Mouse (Mus musculus) heart, postnatal 36 days (tissue): ENCODE data around the gene Sdf4. TPM values are rescaled to one million over a fixed set of nuclear protein-coding genes. Genes with fewer than 3 reads are reported as not detected.

Experiments
- DNase-seq, 2 experiments: peaks; one replicate each; pipeline ENCODE4 v3.0.0; 2021 to 2022
- intact Hi-C: fragments of 180-260 bp; cut with DNase I; formaldehyde crosslinking; loops from one replicate; pipeline ENCODE4 v1.15.1; 2025
- total RNA-seq, 2 experiments: library from RNA; stranded (reverse); gene quantifications; 2 replicates each; pipeline ENCODE4 v1.2.3; 2021

Gene Sdf4
- total RNA-seq = 10 to 100 TPM; 77.9 to 89.1 TPM

DNA sequence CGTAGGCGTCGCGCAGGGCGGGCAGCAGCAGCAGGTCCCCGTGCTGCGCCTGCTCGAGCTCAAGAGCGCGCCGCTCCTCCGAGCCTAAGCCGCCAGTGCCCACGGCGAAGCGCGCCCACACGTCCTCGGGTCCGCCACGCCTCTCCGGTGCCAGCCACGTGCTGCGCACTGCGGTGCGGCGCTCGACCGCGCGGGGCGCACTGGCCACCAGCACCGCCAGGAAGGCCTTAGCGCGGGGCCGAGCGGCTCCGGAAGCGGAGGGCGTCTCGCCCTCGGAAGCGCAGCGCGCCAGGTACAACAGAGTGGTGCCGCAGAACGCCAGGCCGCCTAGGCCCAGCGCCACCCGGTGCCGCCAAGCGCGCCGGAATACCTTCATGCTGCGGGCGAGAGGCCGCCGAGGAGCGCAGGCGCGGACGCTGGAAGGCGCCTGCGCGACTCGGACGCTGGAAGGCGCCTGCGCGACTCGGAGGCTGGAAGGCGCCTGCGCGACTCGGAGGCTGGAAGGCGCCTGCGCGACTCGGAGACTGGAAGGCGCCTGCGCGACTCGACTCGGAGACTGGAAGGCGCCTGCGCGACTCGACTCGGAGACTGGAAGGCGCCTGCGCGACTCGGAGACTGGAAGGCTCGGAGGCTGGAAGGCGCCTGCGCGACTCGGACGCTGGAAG is at the start of gene Sdf4, which contains the start of gene B3galt6:
TSS of gene Sdf4 (plus strand) at position 632 of the 665 bp plus-strand sequence.
TSS of gene B3galt6 (minus strand) at position 409 of the 665 bp plus-strand sequence.
- intact Hi-C loops = loop anchor here (2.0 to 5.0 kb wide), 3 partner anchors 40 to 118 kb away; partner anchors contain the start of genes Acap3 and Pusl1

DNA sequence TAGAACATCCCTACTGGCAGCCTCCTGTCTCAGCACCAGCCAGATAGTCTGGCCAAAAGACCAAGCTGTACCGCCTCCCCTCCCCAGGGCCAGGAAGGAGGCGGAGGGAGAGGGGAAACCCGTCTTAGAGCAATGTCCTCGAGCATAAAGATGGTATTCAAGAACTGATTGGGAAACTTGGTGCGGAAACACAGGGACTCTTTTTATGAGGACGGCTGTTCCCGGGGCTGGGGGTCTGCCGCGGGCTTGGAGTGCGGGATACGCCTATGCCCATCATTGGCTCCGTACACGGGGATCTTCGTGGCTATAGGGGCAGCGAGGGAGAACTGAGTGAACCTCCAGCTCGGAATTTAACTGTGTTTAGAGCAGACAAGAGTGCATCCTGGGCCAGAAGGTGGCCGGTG is 49.6 kb upstream of the Sdf4 start:
- intact Hi-C loops = loop anchor here (1.0 to 5.0 kb wide), 4 partner anchors 42 to 110 kb away; partner anchors contain the start of genes Acap3 and Pusl1
- DNase-seq = peak in 1 of 2 experiments; percentile 49

More for the DNA sequence above, at the start of gene Sdf4, which contains the start of gene B3galt6:
- peak; percentile 82 to 94 for DNase-seq

DNA sequence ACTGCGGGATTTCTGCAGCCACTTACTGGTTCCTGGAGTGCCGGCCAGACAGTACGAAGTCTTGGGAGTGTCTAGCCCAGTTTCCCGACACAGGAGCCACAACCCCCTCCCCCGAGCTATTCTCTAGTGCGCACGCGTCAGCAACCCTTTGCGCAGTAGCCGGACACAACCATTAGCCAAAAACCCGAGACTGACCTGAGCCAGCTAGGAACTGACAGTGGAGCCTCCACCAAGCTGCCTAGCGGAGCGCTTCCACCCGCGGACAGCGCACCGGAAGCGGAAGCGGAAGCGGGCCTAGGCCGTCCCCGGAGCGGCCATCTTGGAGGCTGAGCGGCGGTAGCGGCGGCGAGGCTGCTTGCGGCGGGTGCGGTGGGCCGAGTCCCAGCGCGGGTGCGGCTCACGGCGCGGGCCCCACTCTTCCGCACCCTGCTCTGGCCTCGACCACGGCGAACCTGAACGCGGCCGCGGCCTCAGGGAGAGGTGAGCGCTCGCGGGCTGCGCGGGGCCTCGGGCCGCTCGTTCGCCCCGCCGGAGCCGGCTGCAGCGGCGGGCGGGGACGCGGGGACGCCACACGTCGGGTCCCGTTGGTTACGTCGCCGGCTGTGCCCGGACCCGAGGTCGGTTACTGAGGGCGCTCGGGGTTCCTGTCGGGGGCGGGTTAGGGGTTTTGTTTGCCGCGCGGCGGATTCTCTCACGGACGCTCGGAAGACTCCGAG is 49.0 kb upstream of the Sdf4 start, which contains the start of gene Ube2j2:
TSS of gene Ube2j2 (plus strand) at position 298 of the 716 bp plus-strand sequence.
- DNase-seq = peak; percentile 98 to 99
- intact Hi-C loops = loop anchor here (1.0 to 5.0 kb wide), 4 partner anchors 43 to 111 kb away; partner anchors contain the start of genes Acap3 and Pusl1

DNA sequence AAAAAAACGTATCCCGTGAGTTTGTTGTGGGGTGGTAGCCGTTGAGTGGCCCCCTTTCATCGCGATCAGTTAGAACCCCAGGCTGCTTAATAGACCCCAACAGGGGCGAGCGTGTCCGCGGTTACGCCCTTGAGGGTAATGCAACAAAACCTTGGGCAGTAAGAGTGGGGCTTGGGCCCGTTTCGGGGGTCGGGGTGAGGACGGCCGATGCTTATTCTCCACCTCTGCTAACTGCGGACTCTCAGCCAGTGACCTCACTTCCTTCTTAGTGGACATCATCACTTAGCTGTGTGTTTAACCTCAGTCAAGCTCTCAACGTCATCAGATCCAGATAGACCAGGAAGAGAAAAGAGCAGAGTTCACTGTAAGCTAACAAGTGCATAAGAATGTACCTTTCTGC is 48.4 kb upstream of the Sdf4 start:
- DNase-seq = no peak

DNA sequence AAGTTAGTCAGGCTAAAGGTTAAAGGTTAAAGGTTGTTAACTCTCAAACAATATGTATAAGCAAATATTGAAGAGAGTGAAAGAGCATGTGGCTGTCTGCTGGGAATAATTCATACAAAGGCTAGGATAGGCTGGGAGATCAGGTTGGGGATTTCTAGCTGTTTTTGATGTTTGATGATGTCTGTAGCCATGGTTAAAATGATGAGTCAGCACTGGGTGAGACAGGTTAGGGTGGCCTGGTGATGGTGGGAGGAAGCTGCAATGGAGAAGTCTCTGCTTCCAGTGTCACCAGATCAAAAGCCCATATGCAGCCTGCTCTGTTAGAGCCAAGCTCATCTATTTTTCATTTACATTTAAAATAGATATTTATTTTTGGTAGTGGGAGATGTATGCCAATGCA is 45.6 kb upstream of the Sdf4 start:
- intact Hi-C loops = no loop called here
- DNase-seq = no peak

More for the DNA sequence above, 48.4 kb upstream of the Sdf4 start:
- intact Hi-C loops = loop anchor here (5.0 kb wide), 1 partner anchor 52 kb away; the partner anchor contains the start of genes Acap3 and Pusl1

DNA sequence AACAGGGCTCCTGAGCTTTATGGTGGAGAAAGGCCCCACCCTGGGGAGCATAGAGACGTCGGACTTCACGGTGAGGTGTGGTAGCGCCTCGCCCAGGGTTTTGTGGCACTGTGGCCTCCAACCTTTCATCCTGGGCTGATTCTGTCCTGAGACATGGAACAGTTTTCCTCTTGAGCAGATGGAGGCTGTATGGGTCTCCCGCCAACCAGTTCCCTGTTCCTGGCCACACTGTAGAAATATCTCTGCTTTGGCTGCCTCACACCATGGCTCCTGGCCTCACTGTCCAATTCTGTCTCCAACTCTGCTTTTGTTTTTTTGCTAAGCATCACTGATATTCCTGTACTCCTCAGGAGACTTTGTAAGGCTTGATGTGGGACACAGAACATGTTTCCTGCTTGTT is 37.2 kb upstream of the Sdf4 start:
- intact Hi-C loops = no loop called here
- no peak for DNase-seq

DNA sequence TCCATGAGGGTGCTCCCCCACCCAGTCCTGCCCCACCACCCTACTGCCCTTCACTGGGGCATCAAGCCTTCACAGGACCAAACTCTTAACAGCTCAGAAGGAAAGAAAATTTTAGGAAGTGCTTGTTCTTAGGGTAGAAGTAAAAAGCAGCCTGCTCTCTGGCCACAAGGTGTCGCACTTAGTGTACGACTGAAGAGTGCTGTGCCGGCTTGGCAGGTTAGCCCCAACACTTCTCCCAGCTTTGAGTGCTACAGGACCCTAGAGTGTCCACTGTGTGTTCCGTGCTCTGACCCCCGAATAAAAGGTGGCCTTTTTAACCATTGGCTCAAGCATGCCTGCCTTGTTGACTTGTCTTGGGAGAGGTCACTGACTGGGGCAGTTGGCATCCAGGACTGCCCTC is 33.4 kb upstream of the Sdf4 start:
- intact Hi-C loops = loop anchor here (2.0 kb wide), 1 partner anchor 144 kb away; no protein-coding TSS in a partner anchor
- DNase-seq = peak; percentile 70 to 74

DNA sequence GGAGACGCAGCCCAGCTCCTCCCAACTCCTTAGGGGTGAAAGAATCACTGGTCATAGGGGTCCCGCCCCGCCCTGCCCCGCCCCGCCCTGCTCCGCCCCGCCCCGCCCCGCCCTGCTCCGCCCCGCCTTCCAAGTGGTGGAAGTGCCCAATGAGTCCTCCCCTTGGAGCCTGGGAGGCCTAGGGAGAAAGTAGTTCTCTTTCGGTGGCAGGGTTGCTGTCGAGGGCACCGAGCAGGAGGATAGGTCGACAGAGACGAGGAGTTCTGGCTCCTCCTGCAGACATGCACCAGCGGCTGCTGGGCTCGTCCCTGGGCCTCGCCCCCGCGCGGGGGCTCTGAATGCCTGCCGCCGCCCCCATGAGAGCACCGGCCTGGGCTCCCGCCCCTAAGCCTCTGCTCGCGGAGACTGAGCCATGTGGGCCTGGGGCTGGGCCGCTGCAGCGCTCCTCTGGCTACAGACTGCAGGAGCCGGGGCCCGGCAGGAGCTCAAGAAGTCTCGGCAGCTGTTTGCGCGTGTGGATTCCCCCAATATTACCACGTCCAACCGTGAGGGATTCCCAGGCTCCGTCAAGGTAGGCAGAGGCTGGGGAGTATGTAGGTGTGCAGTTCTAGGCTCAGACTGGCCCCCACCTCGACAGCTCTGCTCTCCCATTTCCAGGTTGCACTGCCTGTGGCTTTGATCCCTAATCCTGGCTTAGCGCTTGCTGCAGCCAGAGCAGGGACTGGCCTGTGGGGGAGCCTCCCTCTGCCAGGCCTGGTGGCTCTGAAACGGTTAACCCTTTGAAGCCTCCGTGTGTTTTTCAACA is 30.3 kb upstream of the Sdf4 start, which contains the start of gene C1qtnf12:
TSS of gene C1qtnf12 (plus strand) at position 152 of the 805 bp plus-strand sequence.
- intact Hi-C loops = loop anchor here (1.0 to 5.0 kb wide), 2 partner anchors 29 to 70 kb away; no protein-coding TSS in a partner anchor
- DNase-seq = peak; percentile 45 to 58

DNA sequence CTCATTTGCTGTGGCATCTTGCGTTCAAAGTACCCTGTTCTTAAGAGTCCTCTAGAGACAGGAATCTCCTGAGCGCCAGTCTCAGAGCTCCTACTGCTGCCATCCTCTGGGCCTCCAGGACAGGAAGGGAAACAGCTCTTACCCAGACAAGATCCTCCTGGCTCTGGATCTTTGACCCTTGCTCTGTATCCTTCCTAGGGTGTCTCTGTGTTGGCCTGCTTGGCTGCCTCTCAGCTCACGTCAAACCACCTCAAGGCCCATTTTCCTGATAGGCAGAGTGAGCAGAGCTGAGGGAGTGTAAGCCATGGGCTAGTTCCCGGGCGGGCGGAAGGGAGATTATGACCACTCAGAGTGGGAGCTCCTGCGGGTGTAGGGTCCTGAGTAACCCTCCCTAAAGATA is 29.6 kb upstream of the Sdf4 start:
- intact Hi-C loops = loop anchor here (5.0 kb wide), 1 partner anchor 69 kb away; no protein-coding TSS in a partner anchor
- no peak for DNase-seq

DNA sequence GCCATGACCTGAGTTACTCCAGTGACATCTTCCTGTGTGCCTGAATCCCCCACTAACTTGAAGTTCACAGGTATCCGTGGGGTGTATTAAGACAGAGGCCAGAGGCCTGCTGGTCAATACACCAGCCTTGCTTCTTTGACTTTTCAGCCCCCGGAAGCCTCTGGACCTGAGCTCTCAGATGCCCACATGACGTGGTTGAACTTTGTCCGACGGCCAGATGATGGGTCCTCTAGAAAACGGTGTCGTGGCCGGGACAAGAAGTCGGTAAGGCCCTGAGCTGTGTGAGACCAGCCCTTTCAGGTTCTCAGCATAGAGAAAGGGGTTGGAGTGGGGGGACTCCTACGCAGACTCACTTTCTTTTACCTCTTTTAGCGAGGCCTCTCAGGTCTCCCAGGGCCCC is 28.3 kb upstream of the Sdf4 start:
- intact Hi-C loops = loop anchor here (5.0 kb wide), 1 partner anchor 68 kb away; no protein-coding TSS in a partner anchor

DNA sequence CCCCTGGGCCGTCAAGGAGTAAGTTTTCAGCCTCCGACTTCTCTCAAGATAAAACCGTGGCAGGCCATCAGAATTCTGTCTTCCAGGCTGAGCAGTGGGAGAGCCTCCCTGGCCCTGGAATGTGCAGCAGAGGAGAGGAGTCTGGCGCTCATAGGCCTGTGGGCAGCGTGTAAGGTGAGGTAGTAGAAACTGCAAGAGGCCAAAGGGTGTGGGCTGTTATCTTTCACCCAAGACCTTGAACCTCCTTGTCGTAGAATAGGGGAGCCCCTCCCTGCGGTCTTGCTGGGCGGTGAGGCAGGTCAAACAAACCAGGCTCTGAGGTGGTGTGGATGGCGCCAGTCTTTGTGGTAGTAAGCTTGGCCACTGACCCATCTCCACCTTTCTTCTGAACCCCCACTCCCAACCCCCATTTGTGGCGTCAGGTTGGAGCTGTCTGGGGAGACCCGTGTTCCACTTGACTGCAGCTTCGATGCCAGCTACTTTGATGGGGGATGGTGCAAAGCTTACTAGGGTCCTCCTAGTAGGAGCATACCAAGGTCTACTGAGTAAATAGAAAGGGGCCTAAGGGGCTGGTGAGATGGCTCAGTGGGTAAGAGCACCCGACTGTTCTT is 23.5 kb upstream of the Sdf4 start:
- no peak for DNase-seq
- intact Hi-C loops = no loop called here

More for the DNA sequence above, 28.3 kb upstream of the Sdf4 start:
- DNase-seq = no peak

DNA sequence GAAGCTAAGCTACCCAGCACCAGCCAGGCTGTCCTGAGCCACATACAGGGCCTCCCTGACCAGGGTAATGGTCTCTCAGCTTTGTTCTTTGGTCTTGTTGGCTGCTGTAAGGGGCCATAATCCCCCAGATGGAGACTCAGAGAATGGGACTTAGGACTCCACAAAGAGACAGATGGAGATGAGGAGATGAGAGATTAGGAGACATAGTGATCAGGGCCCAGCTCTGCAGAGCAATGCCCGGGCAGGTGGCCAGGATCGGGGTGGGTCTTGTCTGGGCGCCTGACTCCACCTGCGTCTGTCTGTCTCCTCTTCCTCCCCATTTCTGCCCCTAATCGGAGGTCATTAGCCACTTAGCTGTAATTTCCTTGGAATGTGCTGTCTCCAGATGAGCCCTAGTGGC is 22.4 kb upstream of the Sdf4 start:
- DNase-seq = no peak
- intact Hi-C loops = no loop called here

DNA sequence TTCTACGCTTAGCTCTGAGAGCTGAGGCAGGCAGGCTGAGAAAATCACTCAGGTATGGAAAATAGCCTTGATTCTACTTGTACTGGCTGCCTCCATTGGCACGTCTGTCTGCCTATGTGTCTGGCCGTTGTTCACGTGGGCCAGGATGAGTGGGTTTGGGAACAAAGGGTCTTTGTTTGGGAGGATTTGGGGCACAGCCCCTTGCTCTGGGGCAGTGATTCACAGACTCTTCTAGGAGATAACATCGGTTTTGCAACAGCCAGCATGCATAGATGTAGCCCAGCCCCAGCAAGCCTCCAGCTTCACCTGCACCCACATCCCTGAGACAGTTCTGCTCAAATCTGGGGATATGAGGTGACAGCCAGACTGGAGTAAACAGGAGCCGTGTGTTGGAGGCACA is 20.0 kb upstream of the Sdf4 start:
- DNase-seq = no peak
- intact Hi-C loops = no loop called here

DNA sequence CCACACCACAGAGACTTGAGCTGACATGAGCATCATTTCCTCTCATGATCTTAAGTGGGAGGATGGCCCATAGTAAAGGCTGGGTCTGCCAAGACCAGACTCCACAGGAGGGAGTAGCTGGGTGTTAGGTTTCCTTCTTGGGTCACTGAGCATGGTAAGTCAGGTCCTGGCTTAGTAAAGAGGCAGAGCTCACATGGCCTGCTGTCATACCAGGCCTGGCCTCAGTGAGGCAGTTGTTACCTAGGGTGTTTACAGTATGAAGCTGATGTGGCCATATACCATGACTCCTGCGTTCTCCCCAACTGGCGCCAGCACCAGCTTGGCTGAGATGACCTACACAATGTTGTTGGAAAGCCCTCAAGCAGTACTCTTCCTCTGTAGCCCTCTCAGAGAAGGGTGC is 19.4 kb upstream of the Sdf4 start:
- no peak for DNase-seq
- intact Hi-C loops = no loop called here

DNA sequence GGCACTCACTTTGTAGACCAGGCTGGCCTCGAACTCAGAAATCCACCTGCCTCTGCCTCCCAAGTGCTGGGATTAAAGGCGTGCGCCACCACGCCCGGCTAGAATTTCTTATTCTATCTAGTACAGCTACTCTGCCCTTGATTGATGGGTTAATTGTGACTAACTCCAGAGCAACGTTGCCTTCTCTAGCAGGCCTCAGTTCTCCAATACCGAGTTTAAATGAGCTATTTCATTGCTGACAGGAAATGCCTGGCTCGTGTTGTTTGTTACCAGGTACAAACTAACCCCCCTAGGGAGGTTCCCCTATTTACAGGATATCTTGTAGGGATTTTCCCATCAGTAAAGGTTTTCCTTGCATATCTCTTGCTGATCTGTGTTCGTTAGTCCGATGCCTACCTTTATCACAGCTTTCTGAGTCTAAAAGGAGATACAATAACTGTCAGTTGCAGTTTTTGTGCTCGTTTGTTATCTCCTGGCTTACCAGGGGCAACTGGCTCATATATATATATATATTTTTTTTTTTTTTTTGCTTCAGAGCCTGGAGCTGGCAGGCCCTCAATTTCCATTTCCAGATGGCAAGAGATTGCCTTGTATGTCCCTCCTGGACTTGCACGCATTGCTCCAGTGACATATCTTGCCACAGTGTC is 11.1 kb upstream of the Sdf4 start:
- intact Hi-C loops = no loop called here
- DNase-seq = no peak

DNA sequence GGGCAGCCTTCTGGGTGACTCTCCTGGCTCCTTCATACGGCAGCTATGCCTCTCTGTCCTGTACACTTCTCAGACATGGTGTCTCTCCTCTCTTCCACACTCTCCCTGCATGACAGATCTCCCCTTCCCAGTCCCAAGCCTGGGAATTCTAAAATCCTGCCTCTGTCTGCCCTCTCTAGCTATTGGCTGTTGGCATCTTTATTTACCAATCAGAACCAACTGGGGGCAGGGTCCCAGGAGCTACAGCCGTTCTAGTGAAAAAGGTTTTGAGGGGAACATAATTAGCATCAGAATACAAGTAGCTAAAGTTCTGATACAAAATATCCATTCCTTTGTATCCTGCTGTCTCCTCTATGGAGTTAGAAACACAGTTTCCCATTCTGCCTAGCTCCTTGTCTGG is 8.9 kb upstream of the Sdf4 start:
- no peak for DNase-seq
- intact Hi-C loops = no loop called here

DNA sequence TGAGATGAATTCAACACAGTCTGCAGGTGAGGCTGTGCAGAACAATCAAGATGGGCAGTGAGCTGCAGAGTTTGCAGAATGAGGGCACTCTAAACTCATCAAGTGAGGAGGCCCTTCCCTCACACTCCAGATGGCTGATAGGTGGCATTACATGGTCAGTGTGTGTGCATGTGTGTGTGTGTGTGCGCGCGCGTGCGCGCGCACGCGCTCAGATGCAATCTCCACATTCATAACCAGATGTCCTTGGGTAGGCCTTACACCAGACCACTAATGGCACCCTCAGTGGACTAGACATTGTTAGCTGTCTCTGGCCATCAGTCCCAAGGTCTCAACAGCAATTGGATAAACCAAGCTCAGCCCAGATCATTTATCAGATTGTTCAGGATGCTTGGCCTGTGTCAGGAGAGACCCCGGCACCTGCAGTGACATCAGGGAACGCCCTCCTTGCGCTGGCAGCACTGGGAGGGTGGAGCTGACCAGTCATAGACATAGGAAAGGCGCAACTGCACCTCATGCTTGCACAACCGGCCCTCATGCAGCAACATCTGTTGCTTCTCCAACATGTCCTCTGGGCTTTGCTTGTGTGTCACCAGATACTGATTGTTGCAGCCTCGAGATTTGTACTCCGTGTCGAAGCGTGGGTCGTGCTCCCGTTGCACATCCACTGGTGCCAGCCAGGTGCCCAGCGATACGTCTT is 1.3 kb upstream of the Sdf4 start:
- intact Hi-C loops = loop anchor here (1.0 to 5.0 kb wide), 2 partner anchors 29 to 99 kb away; partner anchors contain the start of genes Acap3, C1qtnf12 and Pusl1
- no peak for DNase-seq

DNA sequence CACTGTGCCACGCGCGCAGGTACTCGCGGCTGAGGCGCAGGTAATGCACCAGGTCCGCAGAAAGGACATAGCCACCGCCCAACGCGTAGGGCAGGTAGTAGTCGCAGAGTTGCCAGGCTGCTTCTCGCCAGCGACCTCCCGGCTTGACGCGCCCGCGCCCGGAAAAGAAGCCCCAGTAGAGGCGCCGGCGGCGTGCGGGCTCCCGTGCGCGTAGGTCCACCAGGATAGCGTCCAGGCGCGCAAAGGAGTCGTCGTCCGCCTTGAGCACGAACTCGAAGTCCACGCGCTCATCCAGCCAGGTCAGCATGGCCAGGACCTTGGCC is 803 bp upstream of the Sdf4 start:
- intact Hi-C loops = loop anchor here (1.0 to 5.0 kb wide), 4 partner anchors 30 to 119 kb away; partner anchors contain the start of genes Acap3, C1qtnf12 and Pusl1
- peak in 1 of 2 experiments; percentile 6 for DNase-seq
